Mouse (Mus musculus) erythroblast, adult 5-6 weeks (primary cell): ENCODE results near the gene Strn4. TPM values are rescaled to one million over a fixed set of nuclear protein-coding genes. Genes with fewer than 3 reads are reported as not detected.
A peak's percentile ranks its signal among the peaks of the same experiment; 100 is the strongest.

Experiments
- ATAC-seq: replicated peaks from 2 replicates; pipeline ENCODE4 v1.8.0; 2016; ENCODE audit warnings: moderate number of reproducible peaks, mild to moderate bottlenecking, moderate TSS enrichment, inconsistent platforms; ENCODE audit not compliant: poor library complexity, low FRiP score, severe bottlenecking
- total RNA-seq, 2 experiments: library from RNA; stranded (forward) in 1 of 2; stranded (reverse) in 1 of 2; fragments of 150-400 nt in 1 of 2; fragments of 200-764, 138-1000 nt in 1 of 2; gene quantifications; 2 replicates each; pipeline versions ENCODE4 v1.2.3 to v1.2.4; 2015 to 2017; ENCODE audit warnings: low replicate concordance in 2 of 2

Strn4 gene
- total RNA-seq, 2 experiments from 2014 or later, result 21.5 to 34.3 TPM

DNA sequence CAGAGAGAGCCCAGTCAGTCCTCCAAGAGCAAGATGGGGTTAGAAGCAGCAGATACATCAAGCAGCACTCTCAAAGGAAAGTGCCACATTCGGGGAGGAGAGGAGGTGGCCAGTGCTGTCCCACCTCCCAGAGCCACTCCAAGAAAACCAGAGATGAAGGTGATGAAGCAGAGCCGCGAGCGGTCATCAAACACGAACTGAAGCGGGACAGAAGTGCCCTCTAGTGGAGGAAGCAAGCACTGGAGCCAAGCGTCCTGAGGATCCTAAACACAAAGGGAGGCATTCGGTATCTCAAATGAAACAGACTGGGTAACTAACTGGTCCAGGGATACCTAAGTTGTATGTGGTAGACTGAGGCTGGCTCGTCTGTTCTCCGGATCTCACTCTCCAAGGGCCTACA, 6.0 kb upstream of the Strn4 start:
- ATAC-seq, result peak; percentile 82

DNA sequence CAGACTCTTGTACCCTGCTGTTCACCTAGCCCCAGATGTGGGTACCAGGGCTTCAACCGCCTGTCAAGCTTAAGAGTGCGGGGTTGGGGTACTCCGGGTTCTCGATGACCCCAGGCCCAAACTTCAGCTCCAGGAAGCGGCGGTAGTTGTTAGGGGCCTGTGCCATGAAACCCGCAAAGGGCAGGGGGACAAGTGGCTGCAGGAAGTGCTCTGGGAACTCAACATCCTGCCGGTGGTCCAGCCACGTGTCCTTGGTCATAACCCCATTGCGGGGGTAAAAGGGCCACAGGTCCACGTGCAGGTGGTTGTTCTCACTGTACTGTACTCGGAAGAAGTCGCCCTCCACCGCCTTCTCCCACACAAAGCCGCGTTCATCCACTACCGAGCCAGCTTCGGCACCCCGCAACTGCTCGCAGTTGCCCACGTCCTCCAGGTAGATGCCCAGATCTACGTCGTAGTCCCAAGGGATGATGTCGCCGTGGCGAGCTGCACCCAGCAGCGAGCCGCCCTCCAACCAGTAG, 5.2 kb upstream of the Strn4 start:
- no peak for ATAC-seq

DNA sequence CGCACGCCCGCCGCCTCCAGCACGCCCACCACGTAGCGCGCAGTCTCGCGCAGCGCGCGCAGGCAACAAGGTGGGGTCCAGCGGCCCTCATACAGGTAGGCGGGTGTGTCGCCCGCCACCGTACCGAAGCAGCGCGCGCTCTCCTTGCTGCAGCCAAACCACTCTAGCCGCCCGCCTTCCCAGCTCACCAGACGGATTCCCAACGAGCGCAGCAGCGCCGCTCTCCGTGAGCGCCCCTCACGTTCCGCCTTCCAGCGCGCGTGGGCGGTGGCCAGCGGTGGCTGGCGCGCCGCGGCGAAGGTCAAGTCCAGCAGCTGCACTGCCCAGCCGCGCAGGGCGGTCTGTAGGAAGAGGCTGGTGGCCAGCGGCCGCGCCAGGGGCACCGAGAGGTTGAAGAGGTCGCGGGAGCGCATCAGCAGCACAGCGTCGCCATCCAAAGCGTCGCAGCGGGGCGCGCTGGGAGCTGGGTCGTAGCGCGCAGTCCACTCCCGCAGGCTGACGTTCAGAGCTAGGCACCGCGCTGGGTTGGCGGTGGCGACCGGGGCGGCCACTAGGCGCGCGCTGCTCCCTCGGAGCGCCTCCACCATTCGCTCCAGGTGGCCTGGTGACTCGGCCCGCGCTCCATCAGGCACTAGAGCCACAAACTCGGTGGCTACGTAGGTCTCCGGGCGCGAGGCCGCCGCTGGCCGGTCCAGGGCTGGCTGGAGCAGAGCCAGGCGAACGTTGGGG, 4.6 kb upstream of the Strn4 start:
- no peak for ATAC-seq

DNA sequence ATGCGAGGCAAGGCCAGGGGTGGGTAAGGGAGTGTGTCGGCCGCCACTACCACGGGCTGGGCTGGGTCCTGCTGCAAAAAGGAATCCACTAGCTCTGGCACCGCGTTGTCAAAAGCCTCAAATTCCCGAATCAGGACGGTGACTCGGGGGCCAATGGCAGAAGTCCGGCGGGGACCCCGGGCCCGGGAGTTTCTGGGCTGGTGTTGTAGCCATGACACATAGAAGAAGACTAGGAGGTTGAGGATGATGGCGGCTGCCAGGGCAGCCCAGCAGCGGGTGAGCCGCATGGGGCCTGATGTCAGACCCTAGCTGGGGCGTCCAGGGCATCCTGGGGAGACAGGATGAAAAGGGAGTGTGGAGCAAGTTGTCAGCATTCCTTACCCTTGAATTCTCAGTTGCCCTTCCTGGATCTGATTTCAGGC, 4.0 kb upstream of the Strn4 start:
- no peak for ATAC-seq

DNA sequence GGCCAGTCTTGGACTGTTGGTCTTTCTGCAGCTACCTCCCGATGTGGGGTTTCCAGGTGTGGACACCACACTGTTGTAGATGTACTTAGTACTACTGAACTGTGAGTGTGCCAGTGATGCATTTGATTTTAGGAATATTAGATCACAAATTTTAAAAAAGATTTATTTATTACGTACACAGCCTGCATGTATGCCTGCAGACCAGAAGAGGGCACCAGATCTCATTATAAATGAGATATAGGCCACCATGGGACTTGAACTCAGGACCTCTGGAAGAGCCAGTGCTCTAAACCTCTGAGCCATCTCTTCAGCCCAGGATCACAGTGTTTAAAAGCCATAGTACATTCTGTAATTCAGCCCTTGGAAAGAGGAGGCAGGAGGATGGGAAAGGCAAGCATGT, 3.2 kb upstream of the Strn4 start:
- ATAC-seq, result no peak

- ATAC-seq, result peak; percentile 40; the same call in 1 of the 2 replicates
These were observed 387 bp downstream of the Strn4 start for GRCm38 (mm10) chr7:16816078-16816474.

DNA sequence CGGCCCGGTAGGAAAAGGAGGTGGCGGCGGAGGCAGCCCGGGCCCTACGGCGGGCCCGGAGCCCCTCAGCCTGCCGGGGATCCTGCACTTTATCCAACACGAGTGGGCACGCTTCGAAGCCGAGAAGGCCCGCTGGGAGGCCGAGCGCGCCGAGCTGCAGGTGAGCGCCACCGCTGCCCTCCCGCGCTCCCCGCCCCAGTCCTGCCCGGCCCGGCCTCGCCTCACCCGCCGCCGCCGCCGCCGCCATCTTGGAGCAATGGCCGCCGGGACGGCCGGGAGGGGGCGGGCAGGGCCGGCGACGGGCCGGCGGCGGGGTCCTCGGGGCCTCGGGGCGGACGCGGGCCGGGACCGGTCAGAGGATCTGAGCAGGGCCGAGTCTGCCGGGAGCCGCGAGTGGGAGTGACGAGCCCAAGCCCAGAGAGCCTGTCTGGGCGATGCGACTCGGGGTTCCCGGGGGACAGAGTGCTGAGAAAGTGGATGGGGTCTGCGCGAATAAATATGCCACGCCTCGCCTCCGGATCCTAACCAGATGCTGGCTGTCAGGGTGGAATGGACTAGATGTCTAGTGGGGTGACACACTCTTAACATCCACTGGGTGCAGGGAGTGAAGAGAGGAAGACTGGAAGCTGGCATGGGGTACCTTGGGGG, 910 bp downstream of the Strn4 start, which contains the start of gene Fkrp:
Fkrp (minus strand) TSS at position 258 of the 648 bp plus-strand sequence.
- peak; percentile 42; the same call in 1 of the 2 replicates for ATAC-seq

DNA sequence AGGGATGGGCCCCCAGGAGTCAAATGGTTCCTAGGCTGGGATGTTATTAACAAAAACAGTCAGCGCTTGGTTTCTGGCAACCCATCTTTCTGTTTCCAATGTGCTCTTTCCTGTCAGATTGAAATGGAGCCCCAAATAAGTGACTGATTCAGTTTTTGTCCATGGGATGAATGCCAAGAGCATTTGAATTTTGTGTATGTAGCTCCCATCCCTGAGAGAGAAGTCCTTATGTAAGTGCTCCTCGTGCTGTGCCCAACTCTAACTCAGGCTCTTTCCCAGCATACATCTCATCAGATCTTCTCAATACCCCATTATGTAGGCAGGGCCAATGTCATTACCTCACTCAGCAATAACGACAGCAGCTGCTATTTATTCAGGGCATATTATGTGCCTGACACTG, 2.0 kb downstream of the Strn4 start:
- no peak for ATAC-seq

GRCm38 (mm10) chr7:16819794-16820193, 4.1 kb downstream of the Strn4 start:
- peak; percentile 68 for ATAC-seq

DNA sequence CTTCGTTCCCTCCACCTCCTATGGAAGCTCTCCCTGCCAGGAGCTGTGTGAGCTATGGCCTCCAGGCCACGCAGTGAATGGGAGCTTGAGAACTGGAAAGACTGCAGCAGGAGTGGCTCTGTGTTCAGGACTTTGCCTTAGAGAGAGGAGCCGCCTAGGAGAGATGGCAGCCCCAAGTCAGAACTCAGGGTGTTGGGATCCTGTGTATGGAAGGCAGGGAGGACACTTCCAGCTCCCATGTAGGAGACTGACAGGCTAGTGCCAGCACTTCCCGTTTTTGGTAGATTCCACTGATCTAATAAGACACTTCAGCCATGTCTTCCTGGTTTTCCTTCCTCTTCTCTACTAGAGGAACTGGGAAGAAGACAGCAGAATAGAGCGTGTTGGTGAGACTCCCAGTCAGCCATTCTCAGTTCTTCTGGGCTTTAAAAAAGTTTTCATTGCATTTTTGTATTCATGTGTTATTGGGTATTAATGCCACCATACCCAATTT, 4.6 kb downstream of the Strn4 start:
- no peak for ATAC-seq

GRCm38 (mm10) chr7:16821091-16821490, 5.4 kb downstream of the Strn4 start:
- no peak for ATAC-seq

GRCm38 (mm10) chr7:16821669-16822101, 6.0 kb downstream of the Strn4 start:
- no peak for ATAC-seq

GRCm38 (mm10) chr7:16823734-16824133, 8.0 kb downstream of the Strn4 start:
- no peak for ATAC-seq

- ATAC-seq, result 0 out of 2 replicates have a peak, but pooled peaks have one; percentile 33
These were observed 10.1 kb downstream of the Strn4 start for GRCm38 (mm10) chr7:16825785-16826184.

GRCm38 (mm10) chr7:16826571-16826970, 10.9 kb downstream of the Strn4 start:
- no peak for ATAC-seq

GRCm38 (mm10) chr7:16827274-16827673, 11.6 kb downstream of the Strn4 start:
- no peak for ATAC-seq

GRCm38 (mm10) chr7:16830449-16830848, 14.8 kb downstream of the Strn4 start:
- no peak for ATAC-seq

DNA sequence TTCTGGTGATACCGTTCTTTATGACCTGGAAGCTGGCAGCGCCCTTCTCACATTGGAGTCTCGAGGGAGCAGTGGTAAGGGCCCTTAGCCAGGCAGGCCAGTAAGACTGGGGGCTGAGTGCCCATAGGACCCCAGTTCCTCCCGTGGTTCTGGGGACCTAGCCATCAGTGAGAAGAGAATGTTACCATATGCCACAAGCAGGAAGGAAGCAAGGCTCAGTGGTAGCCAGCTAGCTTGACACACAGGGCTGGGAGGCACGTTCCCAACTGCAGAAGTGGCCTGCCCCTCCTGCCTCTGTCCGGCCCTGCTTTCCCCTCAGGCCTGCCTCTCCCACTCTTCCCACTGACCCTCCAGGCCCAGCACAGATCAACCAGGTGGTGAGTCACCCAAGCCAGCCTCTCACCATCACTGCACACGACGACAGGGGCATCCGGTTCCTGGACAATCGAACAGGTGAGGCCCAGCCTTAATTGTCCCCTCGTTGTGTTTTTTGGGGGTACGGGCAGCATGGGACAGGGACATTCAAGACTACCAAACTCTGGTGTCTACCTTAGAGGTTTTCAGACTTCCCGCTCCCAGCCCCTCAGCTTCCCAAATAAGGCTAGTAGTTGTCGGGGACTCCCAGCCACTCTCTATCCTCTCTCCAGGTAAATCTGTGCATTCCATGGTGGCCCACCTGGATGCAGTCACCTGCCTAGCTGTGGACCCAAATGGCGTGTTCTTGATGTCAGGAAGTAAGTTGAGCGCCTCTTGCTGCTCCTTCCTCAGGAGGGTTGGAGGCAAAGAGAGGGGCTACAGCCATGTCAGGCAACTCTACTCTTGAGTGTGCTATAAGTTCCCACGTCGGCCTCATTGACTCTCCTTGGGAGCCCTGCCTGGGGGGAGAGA, 22.5 kb downstream of the Strn4 start:
- no peak for ATAC-seq

DNA sequence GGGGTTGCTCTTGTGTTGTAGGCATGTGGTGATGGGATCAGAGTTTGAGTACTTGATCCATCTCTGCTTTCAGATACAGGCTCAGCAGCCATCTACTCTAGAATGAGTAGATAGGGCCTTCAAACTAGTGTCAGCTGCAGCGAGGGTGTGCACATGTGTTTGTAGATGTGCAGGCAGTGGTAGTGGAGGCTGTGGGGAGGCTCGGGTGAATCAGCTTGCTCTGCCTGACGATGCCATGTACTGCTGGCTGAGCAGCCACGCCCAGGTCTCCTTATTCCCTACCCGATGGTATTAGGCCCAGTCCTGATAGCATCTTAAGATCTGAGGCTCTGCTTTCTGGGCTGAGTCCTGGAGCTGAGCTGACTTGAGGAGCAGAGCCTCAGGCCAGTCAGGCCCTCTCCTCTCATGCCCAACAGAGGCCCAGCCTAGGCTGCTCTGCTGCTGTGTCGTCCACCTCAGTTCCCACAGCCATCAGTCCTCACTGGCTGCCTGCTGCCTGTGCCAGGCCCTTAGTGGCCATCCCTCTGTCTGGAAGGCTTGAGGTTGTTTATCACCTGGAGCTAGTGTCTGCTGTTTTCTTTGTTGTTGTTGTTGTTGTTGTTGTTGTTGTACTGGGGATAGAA, 23.2 kb downstream of the Strn4 start:
- no peak for ATAC-seq
